Mouse (Mus musculus): ENCODE data around the gene Pspn. TPM values are rescaled to one million over a fixed set of nuclear protein-coding genes. Genes with fewer than 3 reads are reported as not detected.

Gene Pspn
- total RNA-seq (2021): under 1 TPM; 0.87 to 0.97 TPM
- long read RNA-seq, experiment 1, partial matches to known transcripts: 0 of 1 reads
- long read RNA-seq, experiment 1, other reads (novel, unspliced or antisense): 0 of 1 reads
- long read RNA-seq, experiment 2: 0 reads

- peak; percentile 47 for DNase-seq
Observed at GRCm38 (mm10) chr17:56999968-57000609, at the start of gene Pspn. Gene Pspn, minus strand, starts transcription at chr17:57000018.

- no peak for DNase-seq
Observed at GRCm38 (mm10) chr17:57048816-57049215, 49.0 kb upstream of the Pspn start.

DNA sequence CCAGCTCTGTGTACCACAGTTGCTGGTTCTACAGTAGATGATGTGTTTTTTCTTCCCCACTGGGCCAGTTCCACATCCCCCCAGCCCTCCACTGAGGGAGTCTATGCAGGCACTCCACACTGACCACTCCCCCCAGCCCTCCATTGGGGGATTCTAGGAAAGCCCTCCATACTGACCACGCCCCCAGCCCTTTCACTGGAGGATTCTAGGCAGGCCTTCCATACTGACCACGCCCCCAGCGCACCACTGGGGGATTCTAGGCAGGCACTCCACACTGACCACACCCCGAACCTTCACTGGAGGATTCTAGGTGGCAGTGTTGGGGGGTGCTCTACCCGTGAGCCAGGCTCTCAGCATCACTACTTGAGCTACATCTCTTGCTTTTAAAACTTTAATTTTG is 47.6 kb upstream of the Pspn start:
- DNase-seq: no peak

DNA sequence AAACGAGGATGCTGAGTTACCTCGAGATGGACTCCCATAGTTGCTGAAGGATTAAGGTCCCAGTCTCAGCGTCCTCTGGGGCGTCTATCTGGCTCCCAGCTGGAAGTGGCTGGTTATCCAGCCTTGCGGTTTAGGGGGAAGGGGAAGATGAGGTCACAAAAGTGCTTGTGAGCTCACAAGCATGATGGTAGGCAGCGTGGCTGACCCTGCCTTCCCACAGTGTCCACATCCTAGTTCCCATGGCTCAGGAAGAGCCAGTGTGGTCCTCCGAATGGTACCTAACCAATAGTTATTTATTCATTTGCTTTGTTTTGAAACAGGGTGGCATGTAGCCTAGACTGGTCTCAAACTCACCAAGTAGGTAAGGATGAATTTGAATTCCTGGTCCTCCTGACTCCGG is 41.7 kb upstream of the Pspn start, which contains the start of gene Slc25a41:
Gene Slc25a41, minus strand, starts transcription at position 101 of the 400 bp plus-strand sequence.
- no peak for DNase-seq

GRCm38 (mm10) chr17:57038978-57039377 is 39.2 kb upstream of the Pspn start:
- DNase-seq: no peak

DNA sequence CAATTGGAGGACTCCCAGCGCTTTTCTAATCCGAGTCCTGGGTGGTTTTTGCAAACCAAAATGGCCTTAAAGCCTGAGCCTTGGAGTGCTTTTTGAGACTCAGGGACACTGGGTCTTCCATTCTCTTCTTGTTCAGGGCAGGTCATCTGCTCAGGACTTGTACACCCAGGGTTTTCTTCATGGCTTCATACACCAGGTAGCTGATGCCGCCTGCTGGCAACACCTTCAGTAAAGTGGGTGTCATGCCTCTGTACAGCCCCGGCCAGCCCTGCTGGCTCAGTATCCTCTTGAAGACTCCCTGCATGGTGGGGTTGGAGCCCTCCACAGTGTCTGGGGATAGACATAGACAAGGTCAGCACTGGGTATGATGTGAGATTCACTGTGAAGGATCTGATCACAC is 33.0 kb upstream of the Pspn start:
- no peak for DNase-seq

DNA sequence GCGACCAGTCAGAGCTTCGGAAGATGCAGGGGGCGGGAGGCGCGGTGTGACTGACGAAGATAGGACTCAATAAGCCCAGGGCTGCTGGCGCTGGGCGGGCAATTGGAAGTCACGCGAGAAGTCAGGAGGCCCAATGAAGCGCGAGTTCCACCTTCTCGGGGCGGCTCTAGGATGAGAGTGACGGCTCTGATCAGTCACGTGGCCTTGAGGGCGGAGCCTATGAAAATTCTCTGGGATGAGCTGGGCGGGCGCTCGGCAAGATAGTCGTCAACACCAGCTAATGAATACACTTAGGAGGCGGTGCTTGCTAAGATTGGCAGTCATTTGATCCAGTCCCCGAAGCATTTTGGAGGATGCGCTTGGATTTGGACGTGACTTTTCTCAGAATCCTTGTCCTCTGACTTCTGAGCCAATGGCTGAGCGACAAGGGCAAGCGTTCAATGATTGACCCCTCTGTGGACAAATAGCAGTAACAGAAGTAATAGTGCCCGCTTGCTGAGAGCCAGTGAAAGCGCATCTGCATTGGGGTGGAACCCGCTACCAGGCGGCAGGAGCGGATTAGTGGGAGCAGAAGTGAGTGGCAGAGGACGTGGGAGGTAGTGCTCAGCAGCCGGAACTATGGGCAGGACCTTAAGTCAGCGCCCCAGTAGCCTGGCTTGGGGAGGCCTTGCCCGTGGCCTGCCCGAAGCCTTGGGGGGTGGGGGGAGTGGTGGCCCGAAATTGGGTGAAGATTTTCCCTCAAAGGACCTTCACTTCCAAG is 32.0 kb upstream of the Pspn start:
- DNase-seq: peak; percentile 98

- peak; percentile 67 for DNase-seq
Observed at GRCm38 (mm10) chr17:57030931-57031660, 31.3 kb upstream of the Pspn start, which contains the start of gene Khsrp. Gene Khsrp, minus strand, starts transcription at chr17:57031522.

GRCm38 (mm10) chr17:57029691-57030090 is 29.9 kb upstream of the Pspn start:
- peak; percentile 49 for DNase-seq

DNA sequence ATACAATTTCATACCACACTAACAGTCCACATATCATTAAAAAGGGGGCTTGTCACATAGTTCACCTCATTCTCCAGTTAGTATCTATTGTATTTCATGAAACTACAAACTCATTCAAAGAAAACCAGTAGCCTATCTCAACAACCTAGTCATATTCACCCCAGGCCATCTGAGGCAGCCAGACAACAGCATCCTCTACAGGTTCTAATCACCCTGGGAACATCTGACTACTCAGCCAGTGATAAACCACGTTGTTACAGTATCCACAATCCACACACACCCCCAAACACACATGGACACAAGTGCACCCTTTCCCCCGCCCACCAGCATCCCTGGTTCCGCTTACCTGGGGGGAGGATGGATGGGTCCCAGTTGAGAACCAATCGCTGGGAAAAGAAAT is 27.7 kb upstream of the Pspn start:
- no peak for DNase-seq

GRCm38 (mm10) chr17:57020960-57021359 is 21.1 kb upstream of the Pspn start:
- DNase-seq: no peak

GRCm38 (mm10) chr17:57019693-57020092 is 19.9 kb upstream of the Pspn start:
- no peak for DNase-seq

GRCm38 (mm10) chr17:57012245-57012795 is 12.5 kb upstream of the Pspn start:
- DNase-seq: no peak

DNA sequence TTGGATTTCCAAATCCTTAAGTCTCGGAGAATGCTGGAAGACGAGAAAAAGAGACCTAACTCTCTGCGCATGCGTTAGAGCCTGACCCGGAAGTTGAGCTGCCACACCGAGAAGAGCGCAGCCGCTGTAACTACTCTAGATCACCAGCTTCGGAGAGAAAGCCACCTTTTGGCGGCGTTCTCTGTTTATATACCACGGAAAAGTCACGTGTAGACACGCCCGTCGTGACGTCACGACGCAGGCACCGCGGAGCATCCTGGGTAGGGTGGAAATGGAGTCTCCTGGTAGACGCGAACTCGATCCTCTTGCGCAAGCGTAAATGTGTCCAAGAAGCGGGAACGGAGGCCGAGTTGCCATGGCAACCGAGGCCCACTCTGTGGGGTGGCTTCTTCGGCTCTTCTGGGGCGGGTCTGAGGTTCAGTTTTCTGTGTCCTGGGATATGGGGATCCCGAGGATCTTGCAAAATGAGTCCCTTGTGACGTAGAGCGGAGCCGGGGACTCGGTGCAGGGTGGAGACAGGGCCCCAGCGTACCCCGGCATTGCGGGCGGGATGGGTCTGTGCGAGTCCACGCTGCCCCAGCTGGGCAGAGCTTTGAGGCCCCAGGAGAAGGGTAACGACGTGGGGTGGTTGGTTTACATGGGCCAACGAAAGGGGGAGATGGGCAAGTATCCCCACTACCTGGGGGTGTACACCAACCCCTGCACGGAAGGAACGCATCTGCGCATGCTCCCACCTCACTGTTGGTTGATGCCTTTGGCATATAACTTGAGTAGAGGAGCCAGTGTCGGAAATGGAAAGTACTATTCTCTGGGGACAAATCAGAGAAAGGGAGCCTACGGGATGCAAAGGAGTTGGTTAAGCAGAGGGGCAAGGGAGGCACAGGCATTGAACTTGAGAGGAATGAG is 11.7 kb upstream of the Pspn start, which contains the start of the genes Gtf2f1 and Gm17949:
Gene Gtf2f1, minus strand, starts transcription at position 53 of the 906 bp plus-strand sequence.
Gene Gm17949, plus strand, starts transcription at position 234 of the 906 bp plus-strand sequence.
- DNase-seq: peak; percentile 96

GRCm38 (mm10) chr17:57010911-57011235 is 11.1 kb upstream of the Pspn start:
- DNase-seq: no peak

GRCm38 (mm10) chr17:57007137-57007905 is 7.5 kb upstream of the Pspn start:
- DNase-seq: no peak

DNA sequence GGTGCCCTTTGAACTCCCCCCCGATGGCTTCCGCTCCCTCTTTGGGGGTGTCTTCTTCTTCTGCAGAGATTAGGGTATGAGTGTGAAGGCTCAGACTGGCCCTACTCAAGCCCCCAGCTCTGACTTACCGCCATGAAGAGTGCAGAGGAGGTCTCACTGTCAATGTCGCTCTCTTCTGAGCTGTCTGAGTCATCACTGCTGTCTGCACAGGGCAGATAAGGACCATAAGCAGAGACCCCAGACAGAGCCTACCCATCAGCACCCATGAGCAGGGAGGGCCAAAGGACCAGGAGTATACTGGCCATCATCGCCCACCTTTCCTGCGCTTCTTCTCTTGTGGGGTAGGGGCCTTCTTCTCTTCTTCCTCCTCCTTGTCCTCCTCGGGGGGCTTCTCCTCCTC is 4.2 kb upstream of the Pspn start:
- no peak for DNase-seq

GRCm38 (mm10) chr17:57001228-57001627 is 1.4 kb upstream of the Pspn start:
- DNase-seq: no peak

DNA sequence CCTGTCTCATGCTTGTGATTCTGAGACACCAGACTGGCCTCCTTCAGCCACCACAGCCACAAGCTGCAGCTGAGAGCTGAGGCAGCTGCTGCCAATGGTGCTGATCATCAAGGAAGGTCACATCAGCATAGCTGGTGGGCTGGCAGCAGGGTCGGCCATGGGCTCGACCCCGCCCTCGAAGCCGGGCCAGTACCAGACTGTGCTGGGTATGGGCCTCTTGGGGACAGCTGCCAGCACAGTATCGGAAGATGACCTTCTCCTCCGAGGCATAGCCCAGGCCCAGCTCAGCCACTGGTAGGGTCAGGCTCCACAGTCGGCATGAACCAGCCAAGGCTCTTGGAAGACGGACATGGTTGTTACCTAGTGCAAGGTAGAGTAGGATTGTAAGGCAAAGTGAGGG is 404 bp downstream of the Pspn start:
- peak; percentile 70 for DNase-seq

DNA sequence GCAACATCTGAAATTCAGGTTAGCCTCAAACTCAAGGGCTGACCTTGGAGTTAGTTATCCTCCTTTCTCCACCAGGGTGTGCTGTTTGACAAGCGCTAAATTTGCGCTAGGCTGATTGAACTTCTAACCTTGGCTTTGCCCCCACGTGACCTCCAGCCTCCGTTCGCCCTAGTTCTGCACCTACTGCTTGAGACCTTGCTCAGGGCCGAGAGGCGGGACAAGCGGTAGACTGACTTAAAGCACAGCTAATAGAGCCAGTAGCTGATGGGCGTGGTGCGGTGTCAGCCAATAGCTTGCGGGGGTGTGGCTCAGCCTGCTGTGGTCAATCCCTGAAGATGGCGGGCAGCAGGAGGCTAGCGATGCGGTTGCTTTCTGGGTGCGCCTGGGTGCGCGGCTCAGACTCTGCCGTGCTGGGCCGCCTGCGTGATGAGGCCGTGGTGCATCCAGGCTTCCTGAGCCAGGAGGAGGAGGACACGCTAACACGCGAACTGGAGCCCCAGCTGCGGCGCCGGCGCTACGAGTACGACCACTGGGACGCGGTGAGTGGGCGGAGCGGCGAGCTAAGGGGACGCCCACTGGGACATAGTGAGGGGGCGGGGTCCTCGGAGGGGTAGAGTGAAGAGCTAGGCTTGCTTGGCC is 2.7 kb downstream of the Pspn start, which contains the start of gene Alkbh7:
Gene Alkbh7, plus strand, starts transcription at position 311 of the 639 bp plus-strand sequence.
- peak; percentile 96 for DNase-seq

Data from adrenal gland, postnatal 10 days (tissue).